Mouse (Mus musculus): Measurements from ENCODE around the gene Eef1akmt2.

Eef1akmt2 gene

GRCm38 (mm10) chr7:132790447-132791219, 61.8 kb downstream of the Eef1akmt2 start:
- no peak for DNase-seq (ENCODE audit: extremely low read depth, low read depth)

- DNase-seq (ENCODE audit: extremely low read depth, low read depth) = no peak
Observed at GRCm38 (mm10) chr7:132788826-132789225, 63.6 kb downstream of the Eef1akmt2 start.

- DNase-seq (ENCODE audit: extremely low read depth, low read depth) = no peak
Observed at GRCm38 (mm10) chr7:132787496-132788190, 64.8 kb downstream of the Eef1akmt2 start.

GRCm38 (mm10) chr7:132787022-132787421, 65.5 kb downstream of the Eef1akmt2 start:
- no peak for DNase-seq (ENCODE audit: extremely low read depth, low read depth)

DNA sequence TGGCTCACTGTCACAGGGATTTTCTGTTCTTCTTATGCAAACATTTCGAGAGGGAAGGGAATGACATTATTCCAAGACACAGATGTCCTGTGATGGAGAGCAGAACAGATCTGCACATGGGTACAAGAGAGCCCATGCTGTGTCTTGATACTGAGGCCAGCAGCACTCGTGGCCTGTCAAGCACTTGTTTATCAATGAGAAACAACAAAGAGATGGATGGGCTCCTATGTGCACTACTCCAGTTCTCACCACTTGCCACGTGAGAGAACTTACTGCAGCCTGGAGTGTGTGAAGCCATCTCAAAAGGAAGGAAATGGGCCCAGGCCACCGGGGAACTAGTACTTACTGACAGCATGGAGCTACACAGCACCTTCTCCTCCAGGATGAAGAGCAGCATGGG, 66.0 kb downstream of the Eef1akmt2 start:
- DNase-seq (ENCODE audit: extremely low read depth, low read depth) = no peak

GRCm38 (mm10) chr7:132786011-132786410, 66.5 kb downstream of the Eef1akmt2 start:
- no peak for DNase-seq (ENCODE audit: extremely low read depth, low read depth)

GRCm38 (mm10) chr7:132784101-132784500, 68.4 kb downstream of the Eef1akmt2 start:
- no peak for DNase-seq (ENCODE audit: extremely low read depth, low read depth)

DNA sequence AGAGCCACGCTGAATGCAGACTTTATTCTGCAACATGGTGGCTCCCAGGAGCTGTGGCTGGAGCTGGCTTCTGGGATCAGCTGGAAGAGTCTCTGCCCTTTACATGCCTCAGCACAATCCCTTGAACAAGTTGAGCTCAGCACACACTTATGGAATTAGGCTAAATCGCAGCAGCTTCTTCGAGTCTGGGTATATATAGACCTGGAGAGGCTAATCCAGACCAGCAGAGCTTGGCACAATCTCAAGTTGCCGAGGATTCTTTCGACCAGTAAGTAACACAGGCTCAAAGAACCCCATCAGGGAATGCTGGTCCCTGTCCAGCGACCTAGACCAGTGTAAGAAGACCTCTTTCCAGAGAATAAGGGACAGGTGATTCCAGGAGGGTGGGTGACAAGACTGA, 70.6 kb downstream of the Eef1akmt2 start:
- no peak for DNase-seq (ENCODE audit: extremely low read depth, low read depth)

- no peak for DNase-seq (ENCODE audit: extremely low read depth, low read depth)
Observed at GRCm38 (mm10) chr7:132781130-132781814, 71.2 kb downstream of the Eef1akmt2 start.

GRCm38 (mm10) chr7:132780611-132781010, 71.9 kb downstream of the Eef1akmt2 start:
- DNase-seq (ENCODE audit: extremely low read depth, low read depth) = no peak

DNA sequence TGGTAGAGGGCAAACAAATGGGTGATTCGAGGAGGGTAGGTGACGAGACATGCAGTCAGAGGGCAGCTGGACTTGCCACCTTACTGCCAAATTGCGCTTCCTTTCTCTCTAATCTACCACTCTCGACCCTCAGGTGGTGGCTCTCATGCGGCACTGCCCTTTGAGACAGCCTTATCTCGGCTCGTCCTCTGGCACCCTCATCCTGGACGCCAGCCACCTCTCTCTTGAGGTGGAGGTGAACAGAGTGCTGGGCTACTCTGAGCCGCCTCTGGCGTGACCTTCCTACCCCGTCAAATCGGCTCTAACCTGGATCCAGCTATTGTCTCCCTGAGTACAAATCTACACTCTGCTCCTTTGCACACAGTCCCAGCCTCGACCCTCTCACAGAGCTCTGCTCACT, 73.8 kb downstream of the Eef1akmt2 start:
- DNase-seq (ENCODE audit: extremely low read depth, low read depth) = no peak

GRCm38 (mm10) chr7:132777728-132778453, 74.6 kb downstream of the Eef1akmt2 start:
- no peak for DNase-seq (ENCODE audit: extremely low read depth, low read depth)
